ENCODE assay signal across 8 mouse cellular contexts in the genomic region with DNA sequence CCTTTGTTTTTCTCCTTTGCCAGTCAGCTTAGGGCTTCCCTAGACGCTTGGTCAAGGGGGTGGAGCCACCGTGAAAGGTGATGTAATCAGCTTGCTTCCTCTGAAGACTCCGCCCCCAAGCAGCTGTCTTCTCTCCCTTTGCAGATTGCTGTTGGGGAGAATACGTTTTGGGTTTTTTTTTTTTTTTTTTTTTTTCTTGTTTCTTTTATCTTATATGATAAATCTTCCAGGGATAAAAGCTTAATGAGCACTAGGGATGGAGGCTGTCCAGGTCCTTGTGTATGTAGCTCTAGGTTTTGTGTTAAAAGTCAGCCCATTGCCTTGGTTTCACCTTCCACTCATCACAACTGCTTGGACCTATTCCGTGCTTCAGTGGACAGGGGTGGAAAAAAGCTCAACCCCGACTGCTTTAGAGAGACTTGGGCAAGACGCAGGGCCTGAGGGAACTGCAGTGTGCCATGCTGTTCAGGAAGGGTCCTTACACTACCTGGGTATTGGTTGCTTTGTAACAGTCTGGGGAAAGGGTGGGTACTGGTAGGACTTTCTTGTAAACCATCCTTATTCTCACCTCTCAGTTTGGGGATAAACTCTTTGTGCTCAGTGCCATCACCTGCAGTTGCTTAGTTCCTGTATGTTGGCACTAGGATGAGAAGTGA. TPM values are rescaled to one million over a fixed set of nuclear protein-coding genes. Genes with fewer than 3 reads are reported as not detected.
DNase-seq lines count a peak whose midpoint lies in the region; ATAC-seq and TF ChIP-seq lines count a peak whose summit lies in the region.

No protein-coding gene starts in this region.

- intact Hi-C loops in gastrocnemius, adult 2 months (cut with DNase I), result no loop called here

- peak overlapping the region; percentile 90 for H3K4me3 ChIP-seq in gastrocnemius, adult 2 months
- peak overlapping the region; percentile 92 for H3K4me3 ChIP-seq in megakaryocyte, embryonic 14.5 days (replicated peaks)

- peak; percentile 98 for DNase-seq in ZHBTc4 (ENCODE audit: low read depth, low spot score)
- peak; percentile 96 for DNase-seq in gastrocnemius, adult 2 months
- DNase-seq in hindlimb bud, embryonic 11.5 days (ENCODE audit: extremely low spot score, low read depth, low spot score), result peak; percentile 93
- DNase-seq in left cerebral cortex, adult 8-10 months (ENCODE audit: low spot score in 2 of 2), result peak; percentile 73 to 96
- DNase-seq in right cerebral cortex, postnatal 10 days (ENCODE audit: low spot score in 2 of 2), result peak; percentile 96 to 97
- peak; percentile 84 for DNase-seq in urinary bladder, postnatal 25 days (ENCODE audit: low spot score)

- H3K27ac ChIP-seq in gastrocnemius, adult 2 months, result peak overlapping the region; percentile 94

- peak; percentile 31 for ATAC-seq in common myeloid progenitor, adult 5-6 weeks (replicated peaks; ENCODE audit: low read depth, poor library complexity, severe bottlenecking)

- H3K27me3 ChIP-seq in megakaryocyte, embryonic 14.5 days (replicated peaks), result no peaks in the 10 kb centered on the region

- H3K4me1 ChIP-seq in megakaryocyte, embryonic 14.5 days, result peaks cover 62% of the 10 kb centered on the region

- peaks cover 73% of the 10 kb centered on the region for H3K36me3 ChIP-seq in megakaryocyte, embryonic 14.5 days (replicated peaks; ENCODE audit: low read length)

- no peak for TF ChIP-seq CTCF in gastrocnemius, adult 2 months (IDR thresholded peaks at IDR 0.05)

- H3K9me3 ChIP-seq in megakaryocyte, embryonic 14.5 days, result no peaks in the 10 kb centered on the region

RNA-seq across cellular contexts. Expression of a gene that starts 3.0 kb away (rescaled TPM):
- 101 and 107 TPM in 2 replicates for total RNA-seq in common myeloid progenitor, adult 5-6 weeks (2017)
- total RNA-seq in gastrocnemius, adult 2 months (2021), result 10 to 100 TPM; 15.6 to 34.8 TPM
- total RNA-seq in left cerebral cortex, adult 8-10 months (2022), result 10 to 100 TPM; 61.5 to 70.4 (median 63.2) TPM
- 28.5 and 36.4 TPM in 2 replicates for polyA plus RNA-seq in megakaryocyte, embryonic 14.5 days (2012; ENCODE audit: insufficient read depth, low replicate concordance)

RNA-seq across cellular contexts. Expression of a gene that starts 3.0 kb away (rescaled TPM):
- 52.4 and 66.3 TPM in 2 replicates for total RNA-seq in common myeloid progenitor, adult 5-6 weeks (2017)
- 10 to 100 TPM; 58.6 to 65.4 TPM for total RNA-seq in gastrocnemius, adult 2 months (2021)
- 10 to 100 TPM; 42.6 to 48.7 (median 47.6) TPM for total RNA-seq in left cerebral cortex, adult 8-10 months (2022)
- polyA plus RNA-seq in megakaryocyte, embryonic 14.5 days (2012; ENCODE audit: insufficient read depth, low replicate concordance), result 5.7 TPM in 1 of 2 replicates, not detected in the other

RNA-seq across cellular contexts. Expression of a gene that starts 9.3 kb away (rescaled TPM):
- total RNA-seq in common myeloid progenitor, adult 5-6 weeks (2017), result 10.8 and 13.6 TPM in 2 replicates
- 1 to 10 TPM; 2.8 to 4.2 TPM for total RNA-seq in gastrocnemius, adult 2 months (2021)
- 10 to 100 TPM; 52.5 to 57.0 (median 53.1) TPM for total RNA-seq in left cerebral cortex, adult 8-10 months (2022)
- polyA plus RNA-seq in megakaryocyte, embryonic 14.5 days (2012; ENCODE audit: insufficient read depth, low replicate concordance), result 15.4 and 23.3 TPM in 2 replicates

RNA-seq across cellular contexts. Expression of a gene that starts 22.0 kb away (rescaled TPM):
- total RNA-seq in common myeloid progenitor, adult 5-6 weeks (2017), result 6.3 and 10.9 TPM in 2 replicates
- total RNA-seq in gastrocnemius, adult 2 months (2021), result 10 to 100 TPM; 73.0 to 78.4 TPM
- 10 to 100 TPM; 40.3 to 63.3 (median 51.9) TPM for total RNA-seq in left cerebral cortex, adult 8-10 months (2022)
- polyA plus RNA-seq in megakaryocyte, embryonic 14.5 days (2012; ENCODE audit: insufficient read depth, low replicate concordance), result 101 and 470 TPM in 2 replicates

RNA-seq across cellular contexts. Expression of a gene that starts 39.6 kb away (rescaled TPM):
- 42.3 and 52.4 TPM in 2 replicates for total RNA-seq in common myeloid progenitor, adult 5-6 weeks (2017)
- 10 to 100 TPM; 13.2 to 16.2 TPM for total RNA-seq in gastrocnemius, adult 2 months (2021)
- 10 to 100 TPM; 28.1 to 30.6 (median 29.0) TPM for total RNA-seq in left cerebral cortex, adult 8-10 months (2022)
- 23.2 and 32.1 TPM in 2 replicates for polyA plus RNA-seq in megakaryocyte, embryonic 14.5 days (2012; ENCODE audit: insufficient read depth, low replicate concordance)

Comparison
In these comparisons a context has a peak if more than half of its experiments do, and no peak if none do; other contexts are left out.
1. Peak in every context shown above with its lines: DNase-seq, ATAC-seq, H3K4me3 ChIP-seq and H3K27ac ChIP-seq.